Mouse (Mus musculus) layer of hippocampus, adult 9-11 months (tissue): ENCODE data around the gene Enkur.

Experiments
- DNase-seq: peaks from one replicate; pipeline ENCODE4 v3.0.0; 2022

The Enkur gene

DNA sequence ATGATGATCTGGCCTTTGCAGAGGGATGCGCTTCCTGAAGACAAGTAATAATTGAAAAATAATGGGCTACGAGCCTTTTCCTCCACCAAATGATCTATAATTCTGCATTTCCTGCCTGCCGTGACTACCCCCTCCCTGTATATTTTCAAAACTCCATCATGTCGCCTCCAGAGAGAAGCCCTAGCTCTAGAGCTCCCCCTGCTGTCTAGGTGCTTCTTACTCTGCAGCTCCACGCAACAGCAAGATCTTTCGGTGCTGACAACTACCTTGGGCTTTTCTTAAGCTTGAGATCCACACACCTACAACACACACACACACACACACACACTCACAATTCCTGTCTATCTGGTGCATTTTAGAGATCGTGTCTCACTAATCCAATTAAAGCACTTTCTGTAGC, 17.6 kb downstream of the Enkur start:
- DNase-seq, result peak; percentile 67

DNA sequence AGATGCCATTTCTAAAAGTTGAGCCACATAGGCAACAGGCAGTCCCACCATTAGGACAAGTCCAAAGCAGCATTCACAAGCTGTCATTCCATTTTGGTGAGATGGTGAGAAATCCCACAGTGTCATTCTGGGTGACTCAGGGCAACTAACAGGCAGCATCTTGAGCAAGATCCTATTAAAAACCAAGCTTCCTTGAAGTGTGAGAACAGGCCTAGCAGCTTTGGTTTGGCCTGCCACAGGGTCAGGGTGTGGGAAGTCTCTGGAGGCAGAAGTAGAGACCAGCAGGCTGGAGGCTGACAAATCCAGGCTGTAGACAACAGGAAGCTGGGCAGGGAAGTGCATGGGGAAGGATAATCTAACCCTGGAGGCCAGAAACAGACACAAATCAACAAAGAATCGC, 22.4 kb downstream of the Enkur start:
- no peak for DNase-seq

DNA sequence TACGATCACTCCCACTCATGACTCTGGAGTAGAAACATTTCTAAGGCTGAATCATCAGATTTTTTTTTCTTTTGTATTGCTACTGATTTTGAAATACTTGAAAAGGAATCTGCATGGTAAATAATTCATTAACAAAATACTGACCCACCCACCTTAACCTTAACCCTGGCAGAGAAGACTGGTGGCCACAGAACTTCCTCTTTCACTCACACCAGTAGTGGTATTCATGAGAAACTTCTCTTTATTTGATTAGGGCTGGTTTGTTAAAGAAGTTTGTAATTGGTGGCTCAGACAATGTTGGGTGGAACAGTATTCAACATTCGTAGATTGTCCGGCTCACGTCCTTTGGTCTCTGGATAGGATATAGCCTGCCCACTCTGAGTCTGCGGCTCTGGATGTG, 26.0 kb downstream of the Enkur start:
- DNase-seq, result no peak

GRCm38 (mm10) chr2:21172797-21173196, 32.4 kb downstream of the Enkur start:
- no peak for DNase-seq

GRCm38 (mm10) chr2:21167916-21168315, 37.2 kb downstream of the Enkur start:
- DNase-seq, result no peak

DNA sequence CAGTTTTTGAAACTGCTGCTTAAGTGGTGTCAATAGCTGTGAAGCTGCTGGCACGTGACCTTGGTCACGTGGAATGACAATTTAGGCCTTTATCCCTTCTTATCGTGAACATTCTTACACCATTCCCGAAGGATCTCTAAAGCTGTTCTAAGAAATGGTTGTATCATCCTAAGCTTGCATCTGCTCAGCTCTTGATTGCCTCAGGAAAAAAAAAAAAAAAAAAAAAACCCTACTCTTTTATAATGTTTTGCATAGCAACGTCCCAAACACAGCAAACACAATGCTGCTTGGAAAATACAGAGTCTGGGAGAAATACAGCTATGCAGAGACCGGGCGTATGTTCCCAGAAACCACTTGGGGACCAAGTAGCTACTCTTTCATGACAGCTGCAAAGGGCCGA, 40.9 kb downstream of the Enkur start:
- no peak for DNase-seq

DNA sequence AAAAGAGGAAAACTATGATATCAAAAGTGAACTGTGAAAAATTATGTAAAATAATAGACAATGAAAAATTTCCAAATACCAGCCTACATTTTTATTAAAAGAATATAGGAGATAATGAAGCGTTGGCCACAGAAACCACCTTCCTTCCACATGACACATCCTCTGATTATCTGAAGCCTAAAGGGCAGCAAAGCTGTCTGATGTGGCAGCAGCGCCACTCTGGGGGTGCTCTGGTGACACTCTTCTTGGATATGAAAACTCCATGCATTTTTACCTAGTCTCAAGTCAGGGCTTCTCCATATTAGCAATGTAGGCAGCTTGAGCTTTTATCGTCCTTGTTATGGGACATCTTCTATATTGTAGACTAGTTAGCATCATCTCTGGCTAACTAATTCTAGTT, 51.7 kb downstream of the Enkur start:
- no peak for DNase-seq

GRCm38 (mm10) chr2:21147169-21147568, 58.0 kb downstream of the Enkur start:
- DNase-seq, result no peak

DNA sequence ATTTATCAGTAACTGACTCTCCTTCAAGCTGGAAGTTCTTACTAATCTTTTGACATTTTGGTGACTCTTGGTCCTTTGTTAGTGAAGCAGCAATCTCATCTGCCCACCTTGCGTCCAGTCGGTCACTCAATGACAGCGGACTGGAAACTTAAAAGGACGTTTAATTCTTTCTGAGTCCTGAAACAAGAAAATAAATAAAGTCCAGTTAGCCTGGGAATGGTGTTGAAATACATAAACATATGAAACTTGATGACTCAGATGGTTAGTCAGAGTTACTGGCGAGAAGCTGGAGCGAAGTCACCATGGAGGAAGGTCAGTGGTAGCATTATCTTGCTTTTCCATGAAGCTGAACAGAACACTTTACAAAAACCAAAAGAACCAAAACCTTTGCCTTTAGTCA, 58.7 kb downstream of the Enkur start:
- DNase-seq, result no peak

- DNase-seq, result no peak
Observed at GRCm38 (mm10) chr2:21142616-21143015, 62.5 kb downstream of the Enkur start.

DNA sequence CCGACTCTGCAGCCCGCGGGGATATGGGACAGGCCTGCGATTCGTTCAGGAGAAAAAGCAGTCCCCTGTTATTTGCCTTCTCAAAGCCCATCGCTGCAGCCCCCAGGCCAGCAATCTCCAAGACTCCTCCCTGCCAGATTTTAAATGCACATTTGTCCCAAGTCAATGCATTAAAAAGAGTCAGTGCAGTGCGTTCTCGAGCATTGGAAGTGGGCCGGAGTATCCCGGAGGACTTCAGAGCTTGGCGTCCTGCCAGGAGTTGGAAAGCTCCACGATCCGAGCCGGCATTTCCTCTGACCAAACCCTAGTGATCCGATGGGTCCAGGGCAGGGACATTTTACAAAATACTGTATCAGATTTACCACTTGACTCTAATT, 63.0 kb downstream of the Enkur start:
- DNase-seq, result no peak

DNA sequence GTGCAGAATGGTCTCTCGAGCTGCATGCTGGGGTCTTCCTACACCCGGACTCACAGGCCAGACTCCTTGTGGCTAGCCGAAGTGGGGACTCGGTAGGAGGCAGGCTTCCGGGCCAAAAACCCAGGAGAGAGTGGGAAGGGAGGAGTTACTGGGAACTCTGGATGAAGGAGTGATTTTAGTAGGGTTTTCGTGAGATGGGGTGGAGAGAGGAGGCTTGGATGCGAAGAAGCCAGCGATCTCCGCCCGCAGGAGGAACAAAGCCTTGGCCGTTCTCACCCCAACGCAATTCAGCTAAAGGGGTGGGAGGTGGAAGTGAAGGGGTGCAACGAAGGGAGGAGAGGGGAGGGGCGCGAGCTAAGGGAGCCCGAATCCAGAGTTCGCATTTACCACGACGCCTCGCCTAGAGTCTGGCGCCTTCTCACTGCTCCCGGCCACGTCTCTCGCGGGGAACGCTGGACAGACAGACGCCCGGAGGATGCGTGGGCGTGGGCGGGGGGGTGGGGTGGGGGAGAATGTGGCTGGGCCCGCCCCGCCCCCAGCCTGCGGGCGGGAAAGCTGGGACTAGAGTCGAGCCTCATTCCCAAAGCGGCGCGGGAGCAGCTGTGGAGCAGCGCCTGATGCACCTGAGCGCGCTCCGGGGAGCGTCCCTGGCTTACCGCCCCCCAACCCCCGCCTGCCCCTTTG, 63.5 kb downstream of the Enkur start:
- DNase-seq, result peak; percentile 16

DNA sequence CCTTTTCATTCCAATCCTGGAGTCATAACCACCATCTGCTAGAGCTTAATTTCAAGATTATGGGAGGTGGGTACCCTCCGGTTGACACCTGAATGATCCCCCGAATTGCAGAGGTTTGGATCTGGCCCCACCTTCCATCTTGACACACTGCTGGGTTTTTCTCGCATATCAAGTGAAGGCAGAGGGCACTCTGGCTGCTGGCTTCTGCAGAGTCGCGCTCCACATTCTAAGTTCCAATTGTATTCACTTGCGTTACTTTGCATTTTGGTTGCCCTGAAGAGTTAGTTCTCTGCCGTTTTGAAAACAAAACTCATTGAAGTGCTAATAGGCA, 64.0 kb downstream of the Enkur start:
- DNase-seq, result no peak
